ENCODE assay signal across 12 mouse cellular contexts in the genomic region with DNA sequence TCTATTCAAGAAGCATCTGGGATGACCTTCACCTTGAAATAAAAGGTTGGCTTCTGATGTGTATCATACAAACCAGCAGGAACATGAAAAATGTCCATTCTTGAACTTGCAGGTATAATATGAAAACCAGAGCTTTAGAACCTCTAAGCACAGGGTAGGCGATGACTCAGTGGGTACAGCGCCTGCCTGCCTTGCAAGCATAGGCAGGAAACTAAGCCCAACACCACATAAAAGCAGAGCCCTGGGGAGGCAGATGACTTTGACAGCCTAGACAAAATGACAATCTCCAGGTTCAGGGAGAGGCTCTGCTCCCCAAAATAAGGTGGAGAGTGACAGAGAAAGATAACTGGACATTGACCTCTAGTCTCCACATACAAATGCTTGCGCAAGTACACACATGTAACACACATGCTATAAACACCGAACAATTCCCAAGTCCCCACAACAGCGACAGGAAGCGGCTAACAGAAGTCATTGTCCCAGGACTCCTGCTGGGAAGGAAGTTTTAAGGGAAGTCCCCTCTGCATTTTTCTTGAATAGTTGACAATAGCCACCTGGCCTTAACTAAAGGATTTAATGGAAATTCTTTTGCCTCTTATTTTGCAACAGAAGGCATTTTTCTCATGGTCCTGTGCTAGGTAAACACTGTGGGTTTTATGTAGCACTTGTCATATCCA. TPM values are rescaled to one million over a fixed set of nuclear protein-coding genes. Genes with fewer than 3 reads are reported as not detected.
DNase-seq lines count a peak whose midpoint lies in the region; ATAC-seq and TF ChIP-seq lines count a peak whose summit lies in the region.
"Had no signal": no experiment of that assay in that cellular context is flagged by ENCODE, and none has a peak within 500 bp of the region (broad histone marks: within the 10 kb centered on the region; RNA-seq: fewer than 3 reads in every experiment).

No protein-coding gene starts in this region.

- no peak overlapping the region for H3K9ac ChIP-seq in heart, embryonic 14.5 days (ENCODE audit: low read length)
- no peak overlapping the region for H3K9ac ChIP-seq in lung, postnatal 0 days (replicated peaks; ENCODE audit: low read depth)
- H3K9ac ChIP-seq in intestine, embryonic 16.5 days (ENCODE audit: low read depth, low read length) = no peak overlapping the region
- H3K9ac ChIP-seq: hindbrain, embryonic 13.5 days; liver, embryonic 15.5 days; midbrain, embryonic 13.5 days; neural tube, embryonic 13.5 days had no signal

- no peak for ATAC-seq in heart, embryonic 14.5 days (ENCODE audit: insufficient number of reproducible peaks, insufficient read depth, low FRiP score, low read depth)
- 0 out of 2 replicates have a peak, but pooled peaks have one; percentile 18 for ATAC-seq in lung, postnatal 0 days
- ATAC-seq in intestine, embryonic 16.5 days = no peak
- ATAC-seq: activated CD4-positive, CD25-positive, alpha-beta regulatory T cell, adult 4 months; midbrain, embryonic 13.5 days had no signal

- no peak for DNase-seq in heart, postnatal 14 days
- peak; percentile 36 for DNase-seq in lung, postnatal 0 days (ENCODE audit: low spot score)
- no peak for DNase-seq in lung, postnatal 14 days
- no peak for DNase-seq in layer of hippocampus, adult 9-10 months (ENCODE audit: low spot score)
- DNase-seq in layer of hippocampus, adult 8-10 months (ENCODE audit: low spot score in 2 of 2) = no peak

- no peak for TF ChIP-seq EP300 in lung, postnatal 0 days (IDR thresholded peaks at IDR 0.05)

- TF ChIP-seq CTCF in lung, postnatal 0 days (IDR thresholded peaks at IDR 0.05) = no peak

- peak overlapping the region; percentile 41 to 58; a peak in 3 of 4 replicates for H3K27ac ChIP-seq in heart, embryonic 14.5 days (replicated peaks in 1 of 2; ENCODE audit: control insufficient read depth in 1 of 2, insufficient read depth in 1 of 2, low read depth in 2 of 2, low read length in 2 of 2)
- peak overlapping the region; percentile 27; the same call in 1 of the 2 replicates for H3K27ac ChIP-seq in lung, postnatal 0 days (ENCODE audit: low read length)
- H3K27ac ChIP-seq in intestine, embryonic 16.5 days (ENCODE audit: low read length) = peak overlapping the region; percentile 51
- H3K27ac ChIP-seq: hindbrain, embryonic 13.5 days; liver, embryonic 15.5 days; midbrain, embryonic 13.5 days; neural tube, embryonic 13.5 days had no signal

- 53% methylated on average over 6 of the region's 6 CpGs for WGBS in heart, embryonic 14.5 days
- WGBS in lung, postnatal 0 days = 45% methylated on average over 6 of the region's 6 CpGs
- 56% methylated on average over 6 of the region's 6 CpGs for WGBS in intestine, embryonic 16.5 days

- H3K4me1 ChIP-seq in heart, embryonic 14.5 days (ENCODE audit: control insufficient read depth in 2 of 2, insufficient read depth in 2 of 2, low read length in 2 of 2) = peaks cover 14 to 24% of the 10 kb centered on the region in 2 experiments; a peak in 3 of 4 replicates
- H3K4me1 ChIP-seq in lung, postnatal 0 days (ENCODE audit: insufficient read depth, low read depth, low read length) = peaks cover 3% of the 10 kb centered on the region; the same call in 1 of the 2 replicates
- peaks cover 13% of the 10 kb centered on the region for H3K4me1 ChIP-seq in intestine, embryonic 16.5 days (ENCODE audit: control insufficient read depth, insufficient read depth, low read length)

- H3K27me3 ChIP-seq in heart, embryonic 14.5 days (ENCODE audit: control insufficient read depth, insufficient read depth, low read length) = no peaks in the 10 kb centered on the region
- no peaks in the 10 kb centered on the region for H3K27me3 ChIP-seq in lung, postnatal 0 days (replicated peaks; ENCODE audit: insufficient read depth, low read length)
- no peaks in the 10 kb centered on the region for H3K27me3 ChIP-seq in intestine, embryonic 16.5 days (replicated peaks; ENCODE audit: control insufficient read depth, insufficient read depth, low read length)
- H3K27me3 ChIP-seq: hindbrain, embryonic 13.5 days; liver, embryonic 15.5 days; neural tube, embryonic 13.5 days had no signal

- no peak overlapping the region for H3K4me3 ChIP-seq in heart, embryonic 14.5 days (ENCODE audit: control insufficient read depth in 1 of 2, insufficient read depth in 1 of 2, low read depth in 1 of 2, low read length in 2 of 2)
- no peak overlapping the region for H3K4me3 ChIP-seq in lung, postnatal 0 days (ENCODE audit: low read depth, low read length)
- no peak overlapping the region for H3K4me3 ChIP-seq in intestine, embryonic 16.5 days (ENCODE audit: low read length)
- H3K4me3 ChIP-seq: hindbrain, embryonic 13.5 days; liver, embryonic 15.5 days; midbrain, embryonic 13.5 days; neural tube, embryonic 13.5 days had no signal

- no peaks in the 10 kb centered on the region for H3K36me3 ChIP-seq in heart, embryonic 14.5 days (ENCODE audit: control insufficient read depth, insufficient read depth, low read length)
- H3K36me3 ChIP-seq in lung, postnatal 0 days (ENCODE audit: insufficient read depth, low read length) = no peaks in the 10 kb centered on the region
- no peaks in the 10 kb centered on the region for H3K36me3 ChIP-seq in intestine, embryonic 16.5 days (ENCODE audit: control insufficient read depth, insufficient read depth, low read length)
- H3K36me3 ChIP-seq: hindbrain, embryonic 13.5 days; liver, embryonic 15.5 days; midbrain, embryonic 13.5 days; neural tube, embryonic 13.5 days had no signal

- no peaks in the 10 kb centered on the region for H3K9me3 ChIP-seq in heart, embryonic 14.5 days (ENCODE audit: control insufficient read depth, low read length)
- no peaks in the 10 kb centered on the region for H3K9me3 ChIP-seq in lung, postnatal 0 days (ENCODE audit: low read length)
- no peaks in the 10 kb centered on the region for H3K9me3 ChIP-seq in intestine, embryonic 16.5 days (ENCODE audit: control insufficient read depth, low read length)
- H3K9me3 ChIP-seq: hindbrain, embryonic 13.5 days; liver, embryonic 15.5 days; midbrain, embryonic 13.5 days; neural tube, embryonic 13.5 days had no signal

- intact Hi-C loops in heart, postnatal 14 days (cut with DNase I) = no loop called here

- H3K4me2 ChIP-seq in heart, embryonic 14.5 days (ENCODE audit: low read length) = no peak overlapping the region
- H3K4me2 ChIP-seq in lung, postnatal 0 days (replicated peaks; ENCODE audit: low read depth, low read length) = no peak overlapping the region
- no peak overlapping the region for H3K4me2 ChIP-seq in intestine, embryonic 16.5 days (ENCODE audit: low read depth, low read length)
- H3K4me2 ChIP-seq: hindbrain, embryonic 13.5 days; liver, embryonic 15.5 days; midbrain, embryonic 13.5 days; neural tube, embryonic 13.5 days had no signal

RNA-seq across cellular contexts. Expression of a gene that starts 30.1 kb away (rescaled TPM):
- 8.2 and 9.2 TPM in 2 replicates for polyA plus RNA-seq in heart, embryonic 14.5 days (2014; fragmentation: Nextera tagmentation; extraction: Ambion mirVana)
- 10 to 100 TPM; 10.6 to 11.9 TPM for total RNA-seq in heart, postnatal 14 days (2021)
- 13.6 and 13.9 TPM in 2 replicates for polyA plus RNA-seq in lung, postnatal 0 days (2015; fragmentation: Nextera tagmentation; extraction: Ambion mirVana)
- 7.0 and 7.1 TPM in 2 replicates for polyA plus RNA-seq in intestine, embryonic 16.5 days (2015; fragmentation: Nextera tagmentation; extraction: Ambion mirVana)
- 10 to 100 TPM; 32.0 to 37.6 (median 32.9) TPM for total RNA-seq in layer of hippocampus, adult 8-10 months (2022)

RNA-seq across cellular contexts. Expression of a gene that starts 40.5 kb away (rescaled TPM):
- 3.6 TPM in 2 replicates for polyA plus RNA-seq in heart, embryonic 14.5 days (2014; fragmentation: Nextera tagmentation; extraction: Ambion mirVana)
- total RNA-seq in heart, postnatal 14 days (2021) = 1 to 10 TPM; 4.9 to 5.2 TPM
- 1.3 and 1.4 TPM in 2 replicates for polyA plus RNA-seq in lung, postnatal 0 days (2015; fragmentation: Nextera tagmentation; extraction: Ambion mirVana)
- polyA plus RNA-seq in intestine, embryonic 16.5 days (2015; fragmentation: Nextera tagmentation; extraction: Ambion mirVana) = 5.2 and 5.4 TPM in 2 replicates
- total RNA-seq in layer of hippocampus, adult 8-10 months (2022) = 1 to 10 TPM; 8.3 to 9.0 (median 8.6) TPM
